Mouse (Mus musculus): ENCODE results near the gene Nit1.

- TF ChIP-seq CTCF (IDR thresholded peaks at IDR 0.05; ENCODE audit: control insufficient read depth, insufficient read depth, insufficient replicate concordance, low read depth, low read length) (no peak), POLR2A (IDR thresholded peaks at IDR 0.05; ENCODE audit: control insufficient read depth, low read depth, low read length) (no peak)
Measured at GRCm38 (mm10) chr1:171344715-171345114, 731 bp downstream of the Nit1 start.
